Mouse (Mus musculus) stomach, embryonic 16.5 days (tissue): ENCODE measurements around the gene Timp2. TPM values are rescaled to one million over a fixed set of nuclear protein-coding genes. Genes with fewer than 3 reads are reported as not detected.
A peak's percentile ranks its signal among the peaks of the same experiment; 100 is the strongest.
"Not testable (repeated sequence)": the region's sequence is repeated elsewhere in the genome, so short reads cannot be mapped to it uniquely, and the experiment has no call there.

ENCODE experiments used
- ATAC-seq: fragments of 200-750 bp; cut with Nextera tagmentation; 2 replicates; pipeline ENCODE4 v1.8.0; 2017; ENCODE audit warnings: moderate number of reproducible peaks, moderate TSS enrichment; ENCODE audit not compliant: insufficient read depth, low FRiP score
- H3K27ac ChIP-seq: fragments of 300-500 bp; sonication (generic); 2 replicates; pipeline ENCODE4 v1.5.1; 2014; ENCODE audit warnings: low read length
- H3K27me3 ChIP-seq: fragments of 300-500 bp; sonication (generic); 2 replicates; pipeline ENCODE4 v1.6.1; 2014; ENCODE audit warnings: low read length, control low read depth, mixed read lengths; ENCODE audit not compliant: control insufficient read depth, insufficient read depth
- H3K36me3 ChIP-seq: fragments of 300-500 bp; sonication (generic); 2 replicates; pipeline ENCODE4 v1.6.1; 2014; ENCODE audit warnings: low read length; ENCODE audit not compliant: control insufficient read depth, insufficient read depth
- H3K4me1 ChIP-seq: fragments of 300-500 bp; sonication (generic); 2 replicates; pipeline ENCODE4 v1.6.1; 2014; ENCODE audit warnings: low read length, control low read depth, mixed read lengths; ENCODE audit not compliant: control insufficient read depth, insufficient read depth
- H3K4me2 ChIP-seq: fragments of 300-500 bp; sonication (generic); 2 replicates; pipeline ENCODE4 v1.6.1; 2014; ENCODE audit warnings: low read depth, low read length, mixed read lengths
- H3K4me3 ChIP-seq: fragments of 300-500 bp; sonication (generic); replicated peaks from 2 replicates; pipeline ENCODE4 v1.5.1; 2014; ENCODE audit warnings: mild to moderate bottlenecking, low read length
- H3K9ac ChIP-seq: fragments of 300-500 bp; sonication (generic); 2 replicates; pipeline ENCODE4 v1.6.1; 2014; ENCODE audit warnings: low read length
- H3K9me3 ChIP-seq: fragments of 300-500 bp; sonication (generic); replicated peaks from 2 replicates; pipeline ENCODE4 v1.6.1; 2016; ENCODE audit warnings: low read length, control low read depth; ENCODE audit not compliant: control insufficient read depth
- WGBS: fragments of 180-500 bp; shearing (Covaris S2); extraction: QIAGEN DNeasy Blood & Tissue Kit; methylation state at CpG from one replicate; pipeline ENCODE4 v1.1.7; 2014; 5-methylcytosine and 5-hydroxymethylcytosine counted together
- polyA plus RNA-seq: library from polyadenylated mRNA; unstranded; fragments of >200 nt; fragmentation: Nextera tagmentation; extraction: Ambion mirVana; gene quantifications from 2 replicates; pipeline ENCODE4 v1.2.1, GENCODE M21; 2015

Gene Timp2
- polyA plus RNA-seq, 1 experiment from 2014 or later = 66.5 TPM

- Histone ChIP-seq H3K9ac (no peak overlapping the region), H3K4me3 (no peak overlapping the region), H3K27ac (no peak overlapping the region), H3K4me1 (peaks cover 28% of the 10 kb centered on the region), H3K4me2 (no peak overlapping the region), H3K9me3 (no peaks in the 10 kb centered on the region), H3K27me3 (no peaks in the 10 kb centered on the region), H3K36me3 (peaks cover 7% of the 10 kb centered on the region; the same call in 1 of the 2 replicates)
- WGBS = 90% methylated on average over 26 of the region's 26 CpGs
- no peak for ATAC-seq
Measured at GRCm38 (mm10) chr11:118397806-118398530, 42.4 kb upstream of the Timp2 start.

GRCm38 (mm10) chr11:118394538-118394937 is 39.0 kb upstream of the Timp2 start:
- H3K4me1 ChIP-seq = no peaks in the 10 kb centered on the region; the same call in 1 of the 2 replicates
- no peaks in the 10 kb centered on the region for H3K27me3 ChIP-seq
- WGBS = 64% methylated on average over 6 of the region's 6 CpGs
- ATAC-seq = no peak
- H3K9ac ChIP-seq = no peak overlapping the region
- H3K4me2 ChIP-seq = no peak overlapping the region
- H3K9me3 ChIP-seq = no peaks in the 10 kb centered on the region
- no peak overlapping the region for H3K27ac ChIP-seq
- no peak overlapping the region for H3K4me3 ChIP-seq
- peaks cover 7% of the 10 kb centered on the region; the same call in 1 of the 2 replicates for H3K36me3 ChIP-seq

- WGBS = 58% methylated on average over 5 of the region's 5 CpGs
- no peaks in the 10 kb centered on the region for H3K9me3 ChIP-seq
- H3K4me3 ChIP-seq = no peak overlapping the region
- H3K9ac ChIP-seq = no peak overlapping the region
- H3K4me2 ChIP-seq = no peak overlapping the region
- H3K27ac ChIP-seq = no peak overlapping the region
- H3K27me3 ChIP-seq = no peaks in the 10 kb centered on the region
- no peak for ATAC-seq
- peaks cover 7% of the 10 kb centered on the region; the same call in 1 of the 2 replicates for H3K36me3 ChIP-seq
- H3K4me1 ChIP-seq = no peaks in the 10 kb centered on the region
Measured at GRCm38 (mm10) chr11:118393991-118394390, 38.5 kb upstream of the Timp2 start.

GRCm38 (mm10) chr11:118387816-118388215 is 32.3 kb upstream of the Timp2 start:
- H3K4me3 ChIP-seq, H3K27me3 ChIP-seq, H3K9ac ChIP-seq, H3K9me3 ChIP-seq, H3K4me1 ChIP-seq, H3K27ac ChIP-seq, H3K4me2 ChIP-seq, H3K36me3 ChIP-seq, ATAC-seq: not testable (repeated sequence)
- WGBS = 89% methylated on average over 13 of the region's 13 CpGs

GRCm38 (mm10) chr11:118379251-118380009 is 23.9 kb upstream of the Timp2 start:
- Histone ChIP-seq H3K4me1 (peaks cover 6% of the 10 kb centered on the region), H3K27ac (no peak overlapping the region), H3K9me3 (no peaks in the 10 kb centered on the region), H3K36me3 (no peaks in the 10 kb centered on the region), H3K27me3 (no peaks in the 10 kb centered on the region), H3K4me2 (no peak overlapping the region), H3K4me3 (no peak overlapping the region), H3K9ac (peak overlapping the region; percentile 58; the same call in 1 of the 2 replicates)
- peak; percentile 53; the same call in 1 of the 2 replicates for ATAC-seq
- 42% methylated on average over 11 of the region's 11 CpGs for WGBS

- peaks cover 6% of the 10 kb centered on the region for H3K4me1 ChIP-seq
- 79% methylated on average over 6 of the region's 6 CpGs for WGBS
- H3K4me3 ChIP-seq = no peak overlapping the region
- no peaks in the 10 kb centered on the region for H3K27me3 ChIP-seq
- no peaks in the 10 kb centered on the region for H3K36me3 ChIP-seq
- no peak for ATAC-seq
- no peak overlapping the region for H3K9ac ChIP-seq
- no peak overlapping the region for H3K4me2 ChIP-seq
- H3K9me3 ChIP-seq = no peaks in the 10 kb centered on the region
- H3K27ac ChIP-seq = no peak overlapping the region
Measured at GRCm38 (mm10) chr11:118378656-118379055, 23.1 kb upstream of the Timp2 start.

- not testable (repeated sequence) for H3K4me3 ChIP-seq, H3K4me1 ChIP-seq, ATAC-seq, H3K27me3 ChIP-seq, H3K9me3 ChIP-seq, H3K27ac ChIP-seq, H3K4me2 ChIP-seq, H3K36me3 ChIP-seq, H3K9ac ChIP-seq
Measured at GRCm38 (mm10) chr11:118376323-118376722, 20.8 kb upstream of the Timp2 start.

GRCm38 (mm10) chr11:118375881-118376280 is 20.3 kb upstream of the Timp2 start:
- H3K9ac ChIP-seq = no peak overlapping the region
- no peaks in the 10 kb centered on the region for H3K36me3 ChIP-seq
- WGBS = 49% methylated on average over 5 of the region's 5 CpGs
- no peak overlapping the region for H3K27ac ChIP-seq
- no peak overlapping the region for H3K4me3 ChIP-seq
- H3K9me3 ChIP-seq = no peaks in the 10 kb centered on the region
- H3K27me3 ChIP-seq = no peaks in the 10 kb centered on the region
- no peak; the same call in 1 of the 2 replicates for ATAC-seq
- H3K4me2 ChIP-seq = no peak overlapping the region
- H3K4me1 ChIP-seq = peaks cover 8% of the 10 kb centered on the region

GRCm38 (mm10) chr11:118375461-118375860 is 19.9 kb upstream of the Timp2 start:
- ATAC-seq = no peak
- WGBS = 68% methylated on average over 8 of the region's 8 CpGs
- H3K9ac ChIP-seq = no peak overlapping the region

More at GRCm38 (mm10) chr11:118375461-118375860, 19.9 kb upstream of the Timp2 start:
- H3K9me3 ChIP-seq = no peaks in the 10 kb centered on the region
- no peak overlapping the region for H3K4me2 ChIP-seq
- H3K27ac ChIP-seq = no peak overlapping the region
- H3K4me1 ChIP-seq = peaks cover 8% of the 10 kb centered on the region
- no peaks in the 10 kb centered on the region for H3K27me3 ChIP-seq
- H3K36me3 ChIP-seq = no peaks in the 10 kb centered on the region
- H3K4me3 ChIP-seq = no peak overlapping the region
